Mouse (Mus musculus): ENCODE results near the gene Oard1.
A peak's percentile ranks its signal among the peaks of the same experiment; 100 is the strongest.

Oard1 gene

GRCm38 (mm10) chr17:48433689-48434330 lies 24.0 kb downstream of the Oard1 start:
- DNase-seq (ENCODE audit: extremely low read depth, insufficient read length, low spot score), result no peak

- no peak for DNase-seq (ENCODE audit: extremely low read depth, insufficient read length, low spot score)
Observed at GRCm38 (mm10) chr17:48434479-48434878, 24.7 kb downstream of the Oard1 start.

GRCm38 (mm10) chr17:48436487-48436886 lies 26.7 kb downstream of the Oard1 start:
- no peak for DNase-seq (ENCODE audit: extremely low read depth, insufficient read length, low spot score)

GRCm38 (mm10) chr17:48437421-48437911 lies 27.7 kb downstream of the Oard1 start:
- DNase-seq (ENCODE audit: extremely low read depth, insufficient read length, low spot score), result no peak

- DNase-seq (ENCODE audit: extremely low read depth, insufficient read length, low spot score), result no peak
Observed at GRCm38 (mm10) chr17:48442745-48443457, 33.1 kb downstream of the Oard1 start.

GRCm38 (mm10) chr17:48443542-48444145 lies 33.8 kb downstream of the Oard1 start:
- no peak for DNase-seq (ENCODE audit: extremely low read depth, insufficient read length, low spot score)

GRCm38 (mm10) chr17:48447675-48448074 lies 37.9 kb downstream of the Oard1 start:
- no peak for DNase-seq (ENCODE audit: extremely low read depth, insufficient read length, low spot score)

- no peak for DNase-seq (ENCODE audit: extremely low read depth, insufficient read length, low spot score)
Observed at GRCm38 (mm10) chr17:48450666-48451352, 41.0 kb downstream of the Oard1 start.

- no peak for DNase-seq (ENCODE audit: extremely low read depth, insufficient read length, low spot score)
Observed at GRCm38 (mm10) chr17:48451353-48451675, 41.5 kb downstream of the Oard1 start, which contains the start of gene Tspo2. Tspo2 (minus strand) TSS chr17:48451522.

- peak; percentile 27 for DNase-seq (ENCODE audit: extremely low read depth, insufficient read length, low spot score)
Observed at GRCm38 (mm10) chr17:48451753-48452444, 42.1 kb downstream of the Oard1 start.

- no peak for DNase-seq (ENCODE audit: extremely low read depth, insufficient read length, low spot score)
Observed at GRCm38 (mm10) chr17:48453489-48453888, 43.7 kb downstream of the Oard1 start.

- DNase-seq (ENCODE audit: extremely low read depth, insufficient read length, low spot score), result no peak
Observed at GRCm38 (mm10) chr17:48454190-48454589, 44.4 kb downstream of the Oard1 start.

GRCm38 (mm10) chr17:48454688-48455087 lies 44.9 kb downstream of the Oard1 start, which contains the start of gene Unc5cl:
Unc5cl (plus strand) TSS chr17:48454901.
- no peak for DNase-seq (ENCODE audit: extremely low read depth, insufficient read length, low spot score)

GRCm38 (mm10) chr17:48455955-48456354 lies 46.1 kb downstream of the Oard1 start:
- no peak for DNase-seq (ENCODE audit: extremely low read depth, insufficient read length, low spot score)

- DNase-seq (ENCODE audit: extremely low read depth, insufficient read length, low spot score), result no peak
Observed at GRCm38 (mm10) chr17:48457971-48458653, 48.3 kb downstream of the Oard1 start.

- DNase-seq (ENCODE audit: extremely low read depth, insufficient read length, low spot score), result no peak
Observed at GRCm38 (mm10) chr17:48462096-48462495, 52.3 kb downstream of the Oard1 start.

GRCm38 (mm10) chr17:48463391-48463790 lies 53.6 kb downstream of the Oard1 start:
- DNase-seq (ENCODE audit: extremely low read depth, insufficient read length, low spot score), result no peak

Data from 3134 (cell line).